Mouse (Mus musculus): ENCODE measurements around the gene Copa.

DNA sequence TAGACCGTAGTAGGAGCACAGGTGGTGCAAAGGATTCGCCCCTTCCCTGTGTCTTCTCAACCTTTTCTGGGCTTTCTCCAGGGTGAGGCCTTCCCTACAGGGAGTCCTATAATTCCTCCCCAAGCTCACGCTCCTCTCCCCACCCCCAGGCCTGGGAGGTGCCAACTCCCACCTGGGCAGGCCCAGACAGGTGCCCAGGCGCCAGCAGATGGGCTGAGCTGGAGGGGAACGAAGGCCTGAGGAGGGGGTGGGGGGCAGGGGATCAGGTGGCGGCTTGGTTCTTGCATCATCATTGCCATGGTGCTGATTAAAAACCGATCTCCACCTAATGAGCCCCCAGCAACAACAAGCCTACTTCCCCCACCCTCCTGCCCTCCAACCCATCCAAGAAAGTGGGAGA is 23.5 kb upstream of the Copa start:
- no peak for TF ChIP-seq MAFK (IDR thresholded peaks at IDR 0.05; ENCODE audit: borderline replicate concordance, low read depth, low read length)
- no peak for TF ChIP-seq CTCF (IDR thresholded peaks at IDR 0.05 in 2 of 3, conservative IDR thresholded peaks at IDR 0.05 in 1 of 3; ENCODE audit: control insufficient read depth in 1 of 3, insufficient read depth in 1 of 3, low read depth in 2 of 3, low read length in 3 of 3, poor library complexity in 1 of 3, severe bottlenecking in 1 of 3)
- no peak for TF ChIP-seq MAZ (IDR thresholded peaks at IDR 0.05; ENCODE audit: low read depth, low read length)
- TF ChIP-seq GATA1 (IDR thresholded peaks at IDR 0.05; ENCODE audit: low read depth, low read length), result no peak
- no peak for TF ChIP-seq MYC (IDR thresholded peaks at IDR 0.05; ENCODE audit: low read depth, low read length)
